Mouse (Mus musculus) brain, embryonic 14.5 days (tissue): ENCODE results near the gene Pigv.

ENCODE experiments used
- CTCF ChIP-seq: fragments of 200-500 bp; IDR thresholded peaks from 2 replicates; pipeline ENCODE4 v1.5.1; 2012; ENCODE audit warnings: inconsistent platforms, mild to moderate bottlenecking, moderate library complexity, borderline replicate concordance; ENCODE audit not compliant: insufficient read depth, insufficient read length; ENCODE audit errors: extremely low read depth
- POLR2A ChIP-seq: fragments of 200-500 bp; IDR thresholded peaks from 2 replicates; pipeline ENCODE4 v1.6.1; 2012; ENCODE audit warnings: mild to moderate bottlenecking, inconsistent platforms, borderline replicate concordance; ENCODE audit not compliant: poor library complexity, insufficient read depth, insufficient read length, severe bottlenecking; ENCODE audit errors: extremely low read depth

DNA sequence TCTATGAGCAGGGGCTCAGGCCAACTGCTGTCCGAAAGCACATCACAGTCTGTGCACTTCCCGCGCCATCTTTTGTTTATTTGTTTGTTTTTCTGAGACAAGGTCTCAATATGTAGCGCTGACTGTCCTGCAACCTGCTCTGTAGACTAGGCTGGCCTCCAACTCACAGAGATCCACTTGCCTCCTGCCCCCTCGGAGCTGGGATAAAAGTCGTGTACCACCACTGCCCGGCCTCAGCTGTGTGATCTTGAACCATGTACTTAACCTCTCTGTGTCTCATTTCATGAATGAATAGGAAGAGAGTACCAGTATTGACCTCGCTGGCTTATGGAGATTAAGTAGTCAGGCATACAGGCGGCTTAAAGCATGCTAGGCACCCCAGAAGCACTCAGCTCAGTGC is 45.8 kb downstream of the Pigv start:
- TF ChIP-seq POLR2A: no peak
- no peak for TF ChIP-seq CTCF
